Mouse (Mus musculus) hindbrain, embryonic 15.5 days (tissue): ENCODE results near the gene Gm8113. TPM values are rescaled to one million over a fixed set of nuclear protein-coding genes. Genes with fewer than 3 reads are reported as not detected.
A peak's percentile ranks its signal among the peaks of the same experiment; 100 is the strongest.
"Not testable (repeated sequence)": the region's sequence is repeated elsewhere in the genome, so short reads cannot be mapped to it uniquely, and the experiment has no call there.

Experiments
- ATAC-seq: fragments of 200-750 bp; cut with Nextera tagmentation; 2 replicates; pipeline ENCODE4 v1.8.0; 2017; ENCODE audit warnings: low read depth, moderate number of reproducible peaks, moderate TSS enrichment; ENCODE audit not compliant: low FRiP score
- H3K27ac ChIP-seq: fragments of 300-500 bp; sonication (generic); replicated peaks from 2 replicates; pipeline ENCODE4 v1.5.1; 2015; ENCODE audit warnings: mild to moderate bottlenecking, inconsistent platforms
- H3K27me3 ChIP-seq: fragments of 300-500 bp; sonication (generic); 2 replicates; pipeline ENCODE4 v1.6.1; 2015; ENCODE audit warnings: control low read depth, inconsistent platforms
- H3K36me3 ChIP-seq: fragments of 300-500 bp; sonication (generic); 2 replicates; pipeline ENCODE4 v1.6.1; 2015; ENCODE audit warnings: control low read depth, inconsistent platforms
- H3K4me1 ChIP-seq: fragments of 300-500 bp; sonication (generic); replicated peaks from 2 replicates; pipeline ENCODE4 v1.6.1; 2015; ENCODE audit warnings: control low read depth, inconsistent platforms
- H3K4me2 ChIP-seq: fragments of 300-500 bp; sonication (generic); 2 replicates; pipeline ENCODE4 v1.6.1; 2015; ENCODE audit warnings: moderate library complexity, mild to moderate bottlenecking, inconsistent platforms
- H3K4me3 ChIP-seq: fragments of 300-500 bp; sonication (generic); 2 replicates; pipeline ENCODE4 v1.5.1; 2015; ENCODE audit warnings: mild to moderate bottlenecking, inconsistent platforms
- H3K9ac ChIP-seq: fragments of 300-500 bp; sonication (generic); 2 replicates; pipeline ENCODE4 v1.6.1; 2015; ENCODE audit warnings: inconsistent platforms
- H3K9me3 ChIP-seq: fragments of 300-500 bp; sonication (generic); 2 replicates; pipeline ENCODE4 v1.6.1; 2016; ENCODE audit warnings: control low read depth, inconsistent platforms
- WGBS: fragments of 180-500 bp; shearing (Covaris S2); methylation state at CpG from one replicate; pipeline ENCODE4 v1.1.7; 2015; 5-methylcytosine and 5-hydroxymethylcytosine counted together
- polyA plus RNA-seq: library from polyadenylated mRNA; unstranded; fragments of >200 nt; fragmentation: Nextera tagmentation; extraction: Ambion mirVana; gene quantifications from 2 replicates; pipeline ENCODE4 v1.2.1, GENCODE M21; 2015

Gm8113 gene
- polyA plus RNA-seq = 5.5 and 6.0 TPM in 2 replicates

- H3K27me3 ChIP-seq, H3K9me3 ChIP-seq, H3K4me1 ChIP-seq, H3K36me3 ChIP-seq: not testable (repeated sequence)
- peak within 1 kb of the TSS; percentile 54 for H3K4me2 ChIP-seq
- H3K27ac ChIP-seq = peak within 1 kb of the TSS; percentile 84
- H3K9ac ChIP-seq = peak within 1 kb of the TSS; percentile 41
- ATAC-seq = peak; percentile 97
- peak within 1 kb of the TSS; percentile 53 for H3K4me3 ChIP-seq
- WGBS = 11% methylated on average over 10 of the region's 10 CpGs
Observed at GRCm38 (mm10) chr14:43924688-43925403, at the start of gene Gm8113. Gene Gm8113, plus strand, starts transcription at chr14:43925390.

GRCm38 (mm10) chr14:43875417-43875816 lies 49.8 kb upstream of the Gm8113 start, which contains the start of gene Ear1:
Gene Ear1, minus strand, starts transcription at chr14:43875517.
- not testable (repeated sequence) for H3K27me3 ChIP-seq, H3K27ac ChIP-seq, H3K4me1 ChIP-seq, H3K9me3 ChIP-seq, ATAC-seq, H3K9ac ChIP-seq, H3K4me3 ChIP-seq, H3K36me3 ChIP-seq, H3K4me2 ChIP-seq
- WGBS = 89% methylated on average over 3 of the region's 3 CpGs

GRCm38 (mm10) chr14:43877789-43878188 lies 47.4 kb upstream of the Gm8113 start:
- not testable (repeated sequence) for H3K4me1 ChIP-seq, H3K9ac ChIP-seq, H3K36me3 ChIP-seq, H3K27me3 ChIP-seq, H3K4me2 ChIP-seq, H3K9me3 ChIP-seq, ATAC-seq, H3K27ac ChIP-seq, H3K4me3 ChIP-seq
- 71% methylated on average over 1 of the region's 2 CpGs for WGBS

- WGBS = 95% methylated on average over 5 of the region's 5 CpGs
- H3K4me1 ChIP-seq, H3K4me2 ChIP-seq, H3K9me3 ChIP-seq, ATAC-seq, H3K4me3 ChIP-seq, H3K27me3 ChIP-seq, H3K9ac ChIP-seq, H3K36me3 ChIP-seq, H3K27ac ChIP-seq: not testable (repeated sequence)
Observed at GRCm38 (mm10) chr14:43879966-43880545, 45.1 kb upstream of the Gm8113 start.

GRCm38 (mm10) chr14:43886235-43886634 lies 39.0 kb upstream of the Gm8113 start:
- not testable (repeated sequence) for H3K27ac ChIP-seq, H3K36me3 ChIP-seq, H3K4me1 ChIP-seq, H3K4me3 ChIP-seq, H3K9me3 ChIP-seq, H3K27me3 ChIP-seq, H3K9ac ChIP-seq, ATAC-seq, H3K4me2 ChIP-seq
- WGBS = 64% methylated on average over 1 of the region's 1 CpGs

- H3K4me1 ChIP-seq = not testable (repeated sequence)
Observed at GRCm38 (mm10) chr14:43891288-43891687, 33.9 kb upstream of the Gm8113 start.

GRCm38 (mm10) chr14:43895357-43895756 lies 29.8 kb upstream of the Gm8113 start:
- H3K4me3 ChIP-seq, H3K36me3 ChIP-seq, H3K4me2 ChIP-seq, ATAC-seq, H3K9me3 ChIP-seq, H3K9ac ChIP-seq, H3K27ac ChIP-seq, H3K27me3 ChIP-seq, H3K4me1 ChIP-seq: not testable (repeated sequence)
- 42% methylated on average over 2 of the region's 2 CpGs for WGBS

More at GRCm38 (mm10) chr14:43891288-43891687, 33.9 kb upstream of the Gm8113 start:
- WGBS = 86% methylated on average over 1 of the region's 1 CpGs
- not testable (repeated sequence) for H3K27ac ChIP-seq, ATAC-seq, H3K9me3 ChIP-seq, H3K4me2 ChIP-seq, H3K27me3 ChIP-seq, H3K9ac ChIP-seq, H3K36me3 ChIP-seq, H3K4me3 ChIP-seq

- not testable (repeated sequence) for H3K4me1 ChIP-seq, H3K27me3 ChIP-seq, H3K36me3 ChIP-seq, H3K4me2 ChIP-seq, H3K9me3 ChIP-seq, H3K9ac ChIP-seq, H3K27ac ChIP-seq, H3K4me3 ChIP-seq, ATAC-seq
- 92% methylated on average over 3 of the region's 3 CpGs for WGBS
Observed at GRCm38 (mm10) chr14:43898577-43898976, 26.6 kb upstream of the Gm8113 start.

- H3K27me3 ChIP-seq, H3K9me3 ChIP-seq, H3K4me2 ChIP-seq, H3K4me3 ChIP-seq, ATAC-seq, H3K4me1 ChIP-seq, H3K36me3 ChIP-seq, H3K27ac ChIP-seq, H3K9ac ChIP-seq: not testable (repeated sequence)
Observed at GRCm38 (mm10) chr14:43918214-43918613, 7.0 kb upstream of the Gm8113 start.

GRCm38 (mm10) chr14:43923459-43923858 lies 1.7 kb upstream of the Gm8113 start, which contains the start of gene Ear10:
Gene Ear10, minus strand, starts transcription at chr14:43923559.
- not testable (repeated sequence) for H3K9me3 ChIP-seq, ATAC-seq, H3K9ac ChIP-seq, H3K36me3 ChIP-seq, H3K27ac ChIP-seq, H3K4me1 ChIP-seq, H3K4me3 ChIP-seq, H3K27me3 ChIP-seq, H3K4me2 ChIP-seq
- 90% methylated on average over 3 of the region's 3 CpGs for WGBS

GRCm38 (mm10) chr14:43925404-43925950 lies 287 bp downstream of the Gm8113 start:
- H3K4me1 ChIP-seq, H3K9me3 ChIP-seq, H3K36me3 ChIP-seq, H3K27me3 ChIP-seq: not testable (repeated sequence)
- H3K27ac ChIP-seq = peak overlapping the region; percentile 84
- peak overlapping the region; percentile 41 for H3K9ac ChIP-seq
- 5% methylated on average over 21 of the region's 21 CpGs for WGBS
- H3K4me2 ChIP-seq = peak overlapping the region; percentile 54
- peak overlapping the region; percentile 53 for H3K4me3 ChIP-seq
- peak; percentile 83 for ATAC-seq

- not testable (repeated sequence) for H3K9ac ChIP-seq, H3K9me3 ChIP-seq, H3K27ac ChIP-seq, H3K4me3 ChIP-seq, H3K4me2 ChIP-seq, H3K36me3 ChIP-seq, H3K4me1 ChIP-seq, ATAC-seq, H3K27me3 ChIP-seq
- 20% methylated on average over 8 of the region's 8 CpGs for WGBS
Observed at GRCm38 (mm10) chr14:43932991-43933390, 7.8 kb downstream of the Gm8113 start.
